Mouse (Mus musculus) cortical plate, adult 2 months (tissue): ENCODE measurements around the gene Il18bp.

Experiments used
- CTCF ChIP-seq: fragments of 200-500 bp; IDR thresholded peaks from 2 replicates; pipeline ENCODE4 v1.5.1; 2011; ENCODE audit warnings: mild to moderate bottlenecking, control low read depth, low read length; ENCODE audit not compliant: insufficient read depth; ENCODE audit errors: extremely low read depth
- POLR2A ChIP-seq: fragments of 200-500 bp; IDR thresholded peaks from 2 replicates; pipeline ENCODE4 v1.6.1; 2011; ENCODE audit warnings: mild to moderate bottlenecking, low read length, control low read depth; ENCODE audit not compliant: insufficient read depth; ENCODE audit errors: extremely low read depth

- no peak for TF ChIP-seq POLR2A
- no peak for TF ChIP-seq CTCF
Measured at GRCm38 (mm10) chr7:102025187-102026119, 7.0 kb upstream of the Il18bp start.
